Mouse (Mus musculus): ENCODE results near the gene Nmral1. TPM values are rescaled to one million over a fixed set of nuclear protein-coding genes. Genes with fewer than 3 reads are reported as not detected.
A peak's percentile ranks its signal among the peaks of the same experiment; 100 is the strongest.
"Not testable (repeated sequence)": the region's sequence is repeated elsewhere in the genome, so short reads cannot be mapped to it uniquely, and the experiment has no call there.

The Nmral1 gene
- 48.3 and 54.5 TPM in 2 replicates for polyA plus RNA-seq (2015; fragmentation: Nextera tagmentation; extraction: Ambion mirVana)

GRCm38 (mm10) chr16:4718753-4719518, at the start of gene Nmral1:
TSS of gene Nmral1 (minus strand) at chr16:4719356.
- peak within 1 kb of the TSS; percentile 59 for H3K9ac ChIP-seq
- ATAC-seq (ENCODE audit: insufficient number of reproducible peaks, low FRiP score, low TSS enrichment, low read depth), result peak; percentile 83
- peak within 1 kb of the TSS; percentile 87 for H3K27ac ChIP-seq
- no peaks in the 10 kb centered on the region for H3K9me3 ChIP-seq
- H3K4me3 ChIP-seq, result peak within 1 kb of the TSS; percentile 61
- H3K4me2 ChIP-seq, result peak within 1 kb of the TSS; percentile 72
- H3K27me3 ChIP-seq, result no peaks in the 10 kb centered on the region
- peaks cover 5% of the 10 kb centered on the region for H3K4me1 ChIP-seq
- 14% methylated on average over 33 of the region's 33 CpGs for WGBS
- peaks cover 23% of the 10 kb centered on the region for H3K36me3 ChIP-seq

- no peak for ATAC-seq (ENCODE audit: insufficient number of reproducible peaks, low FRiP score, low TSS enrichment, low read depth)
- peaks cover 68% of the 10 kb centered on the region for H3K36me3 ChIP-seq
- no peak overlapping the region for H3K27ac ChIP-seq
- H3K9me3 ChIP-seq, result no peaks in the 10 kb centered on the region
- H3K4me1 ChIP-seq, result 0 out of 2 replicates have a peak, but pooled peaks cover 4% of the 10 kb centered on the region
- H3K4me2 ChIP-seq, result no peak overlapping the region
- 94% methylated on average over 5 of the region's 5 CpGs for WGBS
- H3K9ac ChIP-seq, result no peak overlapping the region
- H3K4me3 ChIP-seq, result no peak overlapping the region
- no peaks in the 10 kb centered on the region for H3K27me3 ChIP-seq
Observed at GRCm38 (mm10) chr16:4768719-4769118, 49.6 kb upstream of the Nmral1 start.

GRCm38 (mm10) chr16:4767012-4767790, 48.0 kb upstream of the Nmral1 start:
- H3K36me3 ChIP-seq, result peaks cover 71% of the 10 kb centered on the region
- 81% methylated on average over 6 of the region's 6 CpGs for WGBS
- H3K27me3 ChIP-seq, result no peaks in the 10 kb centered on the region
- H3K4me1 ChIP-seq, result no peaks in the 10 kb centered on the region
- no peak for ATAC-seq (ENCODE audit: insufficient number of reproducible peaks, low FRiP score, low TSS enrichment, low read depth)
- no peak overlapping the region for H3K4me3 ChIP-seq
- no peak overlapping the region; the same call in 1 of the 2 replicates for H3K27ac ChIP-seq
- H3K9me3 ChIP-seq, result no peaks in the 10 kb centered on the region
- H3K9ac ChIP-seq, result no peak overlapping the region
- no peak overlapping the region for H3K4me2 ChIP-seq

- Histone ChIP-seq H3K9me3 (no peaks in the 10 kb centered on the region), H3K27me3 (no peaks in the 10 kb centered on the region), H3K4me1 (no peaks in the 10 kb centered on the region), H3K9ac (no peak overlapping the region), H3K4me2 (no peak overlapping the region), H3K4me3 (no peak overlapping the region), H3K27ac (no peak overlapping the region), H3K36me3 (peaks cover 68% of the 10 kb centered on the region)
- no peak for ATAC-seq (ENCODE audit: insufficient number of reproducible peaks, low FRiP score, low TSS enrichment, low read depth)
- WGBS, result 84% methylated on average over 2 of the region's 2 CpGs
Observed at GRCm38 (mm10) chr16:4765852-4766251, 46.7 kb upstream of the Nmral1 start.

- WGBS, result 37% methylated on average over 2 of the region's 2 CpGs
- no peak for ATAC-seq (ENCODE audit: insufficient number of reproducible peaks, low FRiP score, low TSS enrichment, low read depth)
- no peaks in the 10 kb centered on the region for H3K9me3 ChIP-seq
- peaks cover 44% of the 10 kb centered on the region for H3K36me3 ChIP-seq
- no peaks in the 10 kb centered on the region for H3K27me3 ChIP-seq
- no peak overlapping the region for H3K27ac ChIP-seq
- H3K4me1 ChIP-seq, result no peaks in the 10 kb centered on the region
- H3K9ac ChIP-seq, result no peak overlapping the region
- H3K4me2 ChIP-seq, result no peak overlapping the region
- no peak overlapping the region for H3K4me3 ChIP-seq
Observed at GRCm38 (mm10) chr16:4763276-4763675, 44.1 kb upstream of the Nmral1 start.

- H3K4me2 ChIP-seq, result no peak overlapping the region
- no peaks in the 10 kb centered on the region for H3K4me1 ChIP-seq
- no peak overlapping the region for H3K4me3 ChIP-seq
- no peak overlapping the region for H3K27ac ChIP-seq
- WGBS, result 90% methylated on average over 4 of the region's 4 CpGs
- peaks cover 36% of the 10 kb centered on the region for H3K36me3 ChIP-seq
- ATAC-seq (ENCODE audit: insufficient number of reproducible peaks, low FRiP score, low TSS enrichment, low read depth), result no peak
- no peak overlapping the region for H3K9ac ChIP-seq
- no peaks in the 10 kb centered on the region for H3K27me3 ChIP-seq
- H3K9me3 ChIP-seq, result no peaks in the 10 kb centered on the region
Observed at GRCm38 (mm10) chr16:4762437-4762836, 43.3 kb upstream of the Nmral1 start.

- not testable (repeated sequence) for H3K9ac ChIP-seq, H3K9me3 ChIP-seq, H3K4me1 ChIP-seq, H3K36me3 ChIP-seq, H3K27me3 ChIP-seq
- ATAC-seq (ENCODE audit: insufficient number of reproducible peaks, low FRiP score, low TSS enrichment, low read depth), result peak; percentile 55; the same call in 1 of the 2 replicates
- Histone ChIP-seq H3K4me3 (peak overlapping the region; percentile 42), H3K27ac (peak overlapping the region; percentile 68), H3K4me2 (peak overlapping the region; percentile 24)
- 4% methylated on average over 30 of the region's 42 CpGs for WGBS
Observed at GRCm38 (mm10) chr16:4756660-4757335, 37.6 kb upstream of the Nmral1 start.

- Histone ChIP-seq H3K27me3 (no peaks in the 10 kb centered on the region), H3K9me3 (no peaks in the 10 kb centered on the region), H3K4me3 (no peak overlapping the region), H3K9ac (no peak overlapping the region), H3K4me1 (peaks cover 3% of the 10 kb centered on the region; the same call in 1 of the 2 replicates), H3K4me2 (no peak overlapping the region), H3K27ac (no peak overlapping the region), H3K36me3 (peaks cover 5% of the 10 kb centered on the region; the same call in 1 of the 2 replicates)
- ATAC-seq (ENCODE audit: insufficient number of reproducible peaks, low FRiP score, low TSS enrichment, low read depth), result no peak
- 79% methylated on average over 3 of the region's 3 CpGs for WGBS
Observed at GRCm38 (mm10) chr16:4754045-4754444, 34.9 kb upstream of the Nmral1 start.

- H3K9ac ChIP-seq, result no peak overlapping the region
- H3K36me3 ChIP-seq, result peaks cover 5% of the 10 kb centered on the region; the same call in 1 of the 2 replicates
- H3K4me2 ChIP-seq, result no peak overlapping the region
- no peaks in the 10 kb centered on the region for H3K27me3 ChIP-seq
- WGBS, result 94% methylated on average over 3 of the region's 3 CpGs
- no peak overlapping the region for H3K4me3 ChIP-seq
- H3K4me1 ChIP-seq, result peaks cover 3% of the 10 kb centered on the region; the same call in 1 of the 2 replicates
- H3K9me3 ChIP-seq, result no peaks in the 10 kb centered on the region
- ATAC-seq (ENCODE audit: insufficient number of reproducible peaks, low FRiP score, low TSS enrichment, low read depth), result no peak
- no peak overlapping the region for H3K27ac ChIP-seq
Observed at GRCm38 (mm10) chr16:4752155-4752554, 33.0 kb upstream of the Nmral1 start.

GRCm38 (mm10) chr16:4742186-4742585, 23.0 kb upstream of the Nmral1 start:
- no peak overlapping the region for H3K27ac ChIP-seq
- no peak for ATAC-seq (ENCODE audit: insufficient number of reproducible peaks, low FRiP score, low TSS enrichment, low read depth)
- no peak overlapping the region for H3K4me2 ChIP-seq
- 96% methylated on average over 1 of the region's 1 CpGs for WGBS
- no peaks in the 10 kb centered on the region for H3K27me3 ChIP-seq
- no peak overlapping the region for H3K9ac ChIP-seq
- H3K9me3 ChIP-seq, result no peaks in the 10 kb centered on the region; the same call in 1 of the 2 replicates
- no peaks in the 10 kb centered on the region for H3K4me1 ChIP-seq
- H3K4me3 ChIP-seq, result no peak overlapping the region
- peaks cover 18% of the 10 kb centered on the region; the same call in 1 of the 2 replicates for H3K36me3 ChIP-seq

GRCm38 (mm10) chr16:4739994-4740393, 20.8 kb upstream of the Nmral1 start:
- H3K27me3 ChIP-seq, result no peaks in the 10 kb centered on the region

More at GRCm38 (mm10) chr16:4739994-4740393, 20.8 kb upstream of the Nmral1 start:
- Histone ChIP-seq H3K27ac (no peak overlapping the region), H3K9me3 (no peaks in the 10 kb centered on the region; the same call in 1 of the 2 replicates), H3K36me3 (peaks cover 18% of the 10 kb centered on the region; the same call in 1 of the 2 replicates), H3K9ac (no peak overlapping the region), H3K4me3 (no peak overlapping the region), H3K4me2 (no peak overlapping the region), H3K4me1 (no peaks in the 10 kb centered on the region)
- no peak for ATAC-seq (ENCODE audit: insufficient number of reproducible peaks, low FRiP score, low TSS enrichment, low read depth)
- WGBS, result 78% methylated on average over 2 of the region's 2 CpGs
